Mouse (Mus musculus) spleen, adult 2 months (tissue): Measurements from ENCODE around the gene Spsb1.

Experiments used
- CTCF ChIP-seq: fragments of 200-500 bp; IDR thresholded peaks from 2 replicates; pipeline ENCODE4 v1.5.1; 2011; ENCODE audit warnings: mild to moderate bottlenecking, inconsistent platforms; ENCODE audit not compliant: insufficient read depth, insufficient read length, insufficient replicate concordance; ENCODE audit errors: extremely low read depth
- POLR2A ChIP-seq: fragments of 200-500 bp; IDR thresholded peaks from 2 replicates; pipeline ENCODE4 v1.6.1; 2011; ENCODE audit warnings: low read depth, low read length, inconsistent platforms

DNA sequence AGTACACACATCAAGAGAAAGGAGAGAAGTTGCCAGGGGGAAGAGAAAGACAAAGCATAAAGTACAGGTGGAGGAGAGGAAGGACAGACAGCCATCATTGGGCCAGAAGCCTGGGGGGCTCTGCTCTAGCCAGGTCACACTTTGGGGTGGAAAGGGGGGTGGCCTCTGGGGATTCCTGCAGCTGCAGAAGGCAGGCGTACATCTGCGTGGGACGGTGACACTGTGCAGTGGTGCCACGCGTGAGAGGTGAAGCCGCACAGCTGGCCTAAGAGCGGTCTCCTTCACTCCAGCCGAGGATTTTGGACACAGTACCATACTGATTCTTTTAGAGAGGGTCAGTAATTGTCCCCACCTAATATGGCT lies 37.8 kb upstream of the Spsb1 start:
- no peak for TF ChIP-seq POLR2A
- TF ChIP-seq CTCF: no peak
